Mouse (Mus musculus) spleen, postnatal 4 days (tissue): ENCODE results near the gene Adgrf5.
A peak's percentile ranks its signal among the peaks of the same experiment; 100 is the strongest.

Source experiments
- DNase-seq, 2 experiments: peaks; one replicate each; pipeline ENCODE4 v3.0.0; 2022; ENCODE audit warnings: low spot score in 2 of 2

Gene Adgrf5

DNA sequence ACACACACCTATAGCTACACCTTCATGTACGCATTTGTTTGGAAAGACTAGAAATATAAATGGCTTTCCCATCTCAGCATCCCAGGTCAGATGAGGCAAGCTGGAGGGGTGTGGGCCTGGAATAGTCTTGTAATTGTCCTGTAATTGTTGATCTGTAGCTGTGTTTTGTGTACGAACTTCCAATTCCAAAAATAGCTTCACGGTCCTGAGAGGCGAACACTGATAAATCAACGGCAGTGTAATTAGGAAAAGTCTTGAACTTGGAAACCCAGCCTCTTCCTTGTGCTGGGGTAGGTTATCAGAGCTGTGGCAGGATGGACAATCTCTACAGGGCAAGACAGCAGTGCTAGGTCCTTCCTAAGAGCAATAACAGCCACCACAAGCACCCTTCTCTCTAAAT lies 18.5 kb downstream of the Adgrf5 start:
- no peak for DNase-seq

- DNase-seq = no peak
Observed at GRCm38 (mm10) chr17:43386331-43386730, 26.1 kb downstream of the Adgrf5 start.

GRCm38 (mm10) chr17:43387171-43387570 lies 26.9 kb downstream of the Adgrf5 start:
- no peak for DNase-seq

DNA sequence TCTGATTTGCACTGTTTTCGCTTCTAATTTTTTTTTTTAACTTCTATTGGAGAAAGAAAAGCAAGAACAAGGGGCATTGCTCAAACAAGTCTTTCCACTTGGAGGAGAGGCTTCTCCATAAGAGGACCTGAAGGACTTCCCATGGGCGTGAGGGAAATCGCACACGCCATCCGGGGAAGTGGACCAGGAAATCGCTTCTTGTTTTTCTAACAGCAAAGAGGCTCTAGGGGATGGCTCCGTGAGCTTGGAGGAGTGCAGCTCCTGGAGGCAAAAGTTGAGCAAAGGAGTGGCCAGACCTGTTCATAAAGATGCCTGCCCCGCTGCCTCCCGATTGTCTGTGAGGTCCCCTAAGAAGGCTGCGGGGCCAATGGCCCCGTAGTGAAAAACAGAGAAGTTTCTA lies 29.0 kb downstream of the Adgrf5 start:
- DNase-seq = no peak

GRCm38 (mm10) chr17:43392191-43392590 lies 31.9 kb downstream of the Adgrf5 start:
- no peak for DNase-seq

DNA sequence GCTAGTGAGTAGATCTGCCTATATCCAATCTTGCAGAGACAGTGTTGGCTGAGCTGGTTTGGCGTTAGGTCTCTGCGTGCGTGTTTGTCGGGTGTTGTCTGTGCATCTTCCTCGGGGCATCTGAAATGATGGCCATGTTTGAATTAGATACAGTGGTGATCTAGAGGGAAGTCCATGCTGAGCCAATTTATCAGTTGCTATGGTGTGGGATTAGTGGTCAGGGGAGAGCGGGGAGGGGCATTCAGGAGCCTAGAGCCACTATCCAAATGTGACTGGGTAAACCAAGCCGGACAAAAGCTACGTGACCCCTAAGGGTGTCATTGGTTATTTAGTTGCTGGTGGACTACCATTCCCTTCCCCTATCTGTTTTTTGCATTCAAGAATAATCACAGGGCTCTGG lies 33.4 kb downstream of the Adgrf5 start:
- no peak for DNase-seq

DNA sequence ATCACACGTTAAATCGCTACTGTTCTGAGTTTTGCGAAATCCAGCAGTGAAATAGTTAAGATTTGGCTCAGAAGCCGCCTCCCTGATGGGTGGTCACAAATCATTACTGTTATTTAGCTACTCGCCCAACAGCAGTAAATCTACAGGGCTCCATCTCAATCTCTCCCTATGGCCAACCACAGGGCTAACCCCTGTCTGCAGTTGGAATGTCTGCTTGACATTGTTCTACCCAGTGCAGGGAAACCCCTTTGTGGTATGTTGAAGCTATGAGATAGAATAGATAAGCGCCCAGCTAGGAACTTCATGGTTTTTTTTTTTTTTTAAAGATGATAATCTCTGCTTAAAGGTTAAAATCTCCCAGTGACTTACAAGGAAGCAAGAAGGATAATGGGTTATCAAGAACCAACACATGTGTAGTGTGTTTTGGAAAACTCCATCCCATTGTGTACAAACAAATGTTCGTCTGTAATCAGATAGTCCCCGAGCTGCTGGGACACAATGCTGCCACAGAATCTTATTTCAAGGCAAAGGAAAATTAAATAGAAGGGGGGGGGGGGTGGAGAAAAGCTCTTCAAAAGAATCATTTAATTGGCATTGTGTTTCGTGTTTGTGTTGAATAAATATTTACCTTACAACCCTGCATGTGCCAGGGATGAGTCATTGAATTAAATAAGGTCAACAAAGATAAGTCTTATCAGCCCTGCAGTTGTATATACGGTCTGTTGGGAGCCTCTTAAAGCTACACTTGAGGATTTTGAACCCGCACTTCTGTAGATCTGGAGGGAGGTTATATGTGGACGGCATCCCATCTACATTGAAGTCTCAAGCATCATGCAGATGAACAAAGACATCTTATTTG lies 35.4 kb downstream of the Adgrf5 start:
- no peak for DNase-seq

DNA sequence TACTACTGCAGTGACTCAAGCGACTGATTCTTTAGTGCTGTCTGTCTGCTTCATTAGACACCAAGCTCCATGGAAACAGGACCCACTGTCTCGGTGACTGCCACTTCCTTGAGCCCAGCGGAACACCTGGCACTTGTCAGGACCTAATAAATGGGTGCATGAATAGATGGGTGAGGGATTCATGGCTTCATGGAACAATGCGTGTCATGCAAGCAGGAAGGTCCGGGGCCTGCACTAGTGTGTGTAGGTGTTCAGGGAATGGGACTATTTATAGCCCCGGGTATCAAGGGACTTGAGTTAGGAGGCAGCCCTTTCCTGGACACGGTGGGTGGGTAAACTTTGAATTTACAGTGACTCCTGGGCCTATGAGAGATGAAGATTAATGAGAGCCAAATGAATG lies 38.4 kb downstream of the Adgrf5 start:
- DNase-seq = no peak

DNA sequence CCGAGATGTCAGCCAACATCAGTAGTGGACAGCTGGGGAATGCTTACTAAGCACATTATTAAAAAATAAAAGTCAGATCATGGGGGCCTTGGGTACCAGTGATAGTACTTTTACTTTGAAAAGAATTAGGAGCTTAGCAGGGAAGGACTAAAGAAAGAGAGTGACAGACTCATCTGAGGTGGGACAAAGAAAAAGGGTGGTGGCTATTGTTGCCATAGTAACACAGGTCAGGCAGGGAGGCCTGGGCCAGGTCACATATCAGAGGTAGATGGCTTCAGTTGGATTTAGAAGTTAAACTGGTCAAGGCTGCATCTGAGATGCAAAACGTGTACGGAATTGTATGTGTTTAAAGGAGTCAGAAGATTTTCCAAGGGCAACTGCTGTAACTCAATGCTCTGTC lies 38.9 kb downstream of the Adgrf5 start:
- DNase-seq = no peak

- DNase-seq = no peak
Observed at GRCm38 (mm10) chr17:43400483-43400882, 40.2 kb downstream of the Adgrf5 start.

DNA sequence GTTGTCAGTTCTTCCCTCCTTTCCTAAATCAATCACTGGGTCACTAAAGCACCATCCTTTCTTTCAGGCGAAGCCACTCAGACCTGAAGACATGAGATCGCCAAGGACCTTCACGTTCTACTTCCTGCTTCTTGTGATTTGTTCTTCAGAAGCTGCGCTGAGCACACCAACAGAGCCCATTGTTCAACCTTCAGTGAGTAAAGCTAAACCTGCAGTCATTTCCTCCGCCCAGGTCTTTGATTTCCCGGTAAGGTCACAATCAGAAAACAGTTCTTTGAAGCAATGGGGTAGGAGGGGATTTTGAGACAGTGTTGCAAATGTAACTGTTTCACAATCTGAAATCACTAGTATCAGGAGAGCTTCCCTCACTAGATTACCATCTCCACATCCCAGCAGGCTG lies 43.6 kb downstream of the Adgrf5 start:
- DNase-seq = no peak

GRCm38 (mm10) chr17:43404408-43404807 lies 44.2 kb downstream of the Adgrf5 start:
- no peak for DNase-seq

- no peak for DNase-seq
Observed at GRCm38 (mm10) chr17:43406321-43406720, 46.1 kb downstream of the Adgrf5 start.

DNA sequence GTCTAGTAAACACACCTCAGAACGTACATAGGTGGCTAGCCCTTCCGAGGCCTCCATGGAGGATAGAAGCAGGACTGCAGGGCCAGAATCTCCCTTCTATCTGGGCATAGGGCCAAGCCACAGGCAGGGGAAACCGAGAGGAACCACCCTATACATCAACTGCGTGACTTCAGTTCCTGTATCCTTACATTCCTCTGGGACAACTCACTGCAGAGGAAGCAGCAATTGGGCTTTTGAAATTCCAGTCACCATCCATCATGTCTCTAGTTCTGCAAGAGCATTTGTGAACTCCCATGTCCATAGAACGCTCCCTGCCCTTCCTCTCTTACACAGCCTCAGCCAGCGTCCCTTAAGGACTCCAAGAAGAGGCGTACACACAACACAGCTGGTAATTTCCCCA lies 47.3 kb downstream of the Adgrf5 start:
- no peak for DNase-seq

DNA sequence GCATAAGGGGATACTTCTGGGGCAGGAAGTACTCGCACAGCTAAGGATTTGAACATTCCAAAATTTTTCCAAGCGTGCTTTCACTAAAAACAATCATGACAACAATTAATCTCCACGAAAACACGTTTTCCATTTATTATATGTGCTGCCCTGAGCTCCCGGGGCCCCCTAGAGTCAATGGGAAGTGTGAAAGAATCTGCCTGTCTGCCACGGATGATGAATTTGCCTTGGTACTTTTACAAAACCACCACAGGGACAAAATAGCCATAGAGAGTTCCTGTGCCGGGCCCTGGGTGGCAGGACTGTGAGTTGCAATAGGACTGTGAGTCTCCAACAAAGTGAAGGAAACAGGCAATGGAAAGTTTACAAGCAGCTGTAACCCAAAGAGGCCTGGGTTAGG lies 52.9 kb downstream of the Adgrf5 start:
- DNase-seq = no peak

DNA sequence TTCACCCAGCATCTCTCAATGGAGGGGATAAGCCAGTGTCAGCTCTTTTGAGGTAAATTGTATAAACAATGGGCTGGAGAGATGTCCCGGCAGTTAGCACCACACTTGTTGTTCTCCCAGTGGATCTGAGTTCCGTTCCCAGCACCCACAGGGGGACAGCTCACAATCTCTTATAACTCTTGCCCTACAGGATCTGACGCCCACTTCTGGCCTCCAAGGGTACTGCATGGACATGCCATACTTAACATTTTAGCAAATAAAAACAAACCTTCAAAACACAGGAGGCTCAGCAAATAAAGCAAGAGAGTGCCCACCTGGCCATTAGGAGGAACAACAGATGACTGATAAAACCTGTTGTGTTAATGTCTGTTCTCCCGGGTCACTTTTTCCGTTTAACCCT lies 59.0 kb downstream of the Adgrf5 start:
- no peak for DNase-seq

DNA sequence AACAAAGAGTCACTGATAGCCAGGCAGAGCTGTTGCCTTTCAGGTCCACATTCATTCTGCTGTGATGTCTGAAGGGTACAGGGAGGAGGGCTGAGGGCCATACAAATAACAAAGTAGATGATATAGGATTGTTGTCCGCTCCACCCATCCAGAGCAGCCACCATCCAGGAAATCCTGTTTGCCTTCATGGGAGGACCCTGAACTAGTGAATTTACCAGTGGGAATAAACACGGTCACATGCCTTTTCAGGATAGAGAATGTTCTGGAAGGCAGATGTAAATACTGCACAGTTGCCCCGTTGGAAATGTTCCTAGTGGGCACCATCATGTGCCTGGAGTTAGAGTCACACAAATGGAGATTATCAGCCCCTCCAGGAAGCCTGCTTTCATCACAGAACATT lies 60.1 kb downstream of the Adgrf5 start:
- DNase-seq = no peak

- DNase-seq = no peak
Observed at GRCm38 (mm10) chr17:43423953-43424352, 63.7 kb downstream of the Adgrf5 start.

DNA sequence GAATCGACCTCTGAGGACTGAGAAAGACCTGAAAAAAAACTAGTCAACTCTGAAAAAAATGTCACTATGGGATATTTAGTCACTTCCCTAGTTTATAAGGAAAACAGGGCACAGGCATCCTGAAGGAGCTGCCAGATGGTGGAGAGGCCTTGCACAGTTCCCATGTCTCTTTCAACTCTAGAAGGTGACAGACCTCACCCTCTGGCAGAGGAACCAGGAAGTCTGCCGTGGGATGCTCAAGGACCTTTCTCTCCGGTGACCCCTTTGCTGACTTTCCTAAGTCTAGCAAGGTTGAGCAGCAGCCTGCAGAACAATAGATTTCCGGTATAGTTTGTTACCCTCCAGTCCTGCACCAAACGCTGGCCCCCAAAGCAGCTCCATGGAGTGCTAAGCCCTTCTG lies 71.4 kb downstream of the Adgrf5 start:
- DNase-seq = no peak

DNA sequence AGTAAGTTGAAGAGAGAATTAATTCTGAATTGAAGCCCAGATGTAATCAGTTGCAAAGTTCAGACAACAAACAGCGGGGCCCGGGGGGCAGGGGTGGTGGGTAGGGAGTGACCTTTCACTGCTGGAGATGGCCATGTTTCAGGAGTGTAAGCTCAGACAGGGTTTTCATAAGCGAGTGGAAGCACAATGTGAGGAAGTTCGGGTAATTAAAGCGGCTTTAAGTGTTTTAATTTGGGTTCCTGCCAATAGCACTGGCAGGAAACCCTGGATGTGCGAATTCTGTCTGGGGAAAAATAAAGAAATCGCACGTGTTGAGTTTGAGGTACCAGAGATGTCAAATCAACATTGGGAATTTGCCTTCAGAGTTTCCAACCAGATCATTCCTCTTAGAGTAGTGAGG lies 74.2 kb downstream of the Adgrf5 start:
- DNase-seq = no peak

DNA sequence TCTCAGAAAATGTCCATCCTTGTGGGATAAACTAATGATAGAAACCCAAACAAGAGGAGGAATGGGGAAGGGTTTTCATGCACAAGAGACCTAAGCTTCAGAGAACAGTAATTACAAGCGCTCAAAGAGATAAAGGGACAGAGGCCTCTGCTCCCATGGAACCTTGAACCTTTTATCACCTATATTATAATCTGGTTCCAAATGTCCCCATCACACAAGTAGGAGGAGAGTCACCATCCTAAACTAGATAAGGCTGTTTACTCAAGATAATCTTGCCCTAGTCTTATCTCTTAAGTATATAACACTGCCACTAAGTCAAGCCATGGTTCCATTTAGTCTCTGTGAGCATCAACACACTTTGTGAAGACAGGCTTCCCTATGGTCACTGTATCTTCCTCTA lies 91.0 kb downstream of the Adgrf5 start:
- DNase-seq = no peak

DNA sequence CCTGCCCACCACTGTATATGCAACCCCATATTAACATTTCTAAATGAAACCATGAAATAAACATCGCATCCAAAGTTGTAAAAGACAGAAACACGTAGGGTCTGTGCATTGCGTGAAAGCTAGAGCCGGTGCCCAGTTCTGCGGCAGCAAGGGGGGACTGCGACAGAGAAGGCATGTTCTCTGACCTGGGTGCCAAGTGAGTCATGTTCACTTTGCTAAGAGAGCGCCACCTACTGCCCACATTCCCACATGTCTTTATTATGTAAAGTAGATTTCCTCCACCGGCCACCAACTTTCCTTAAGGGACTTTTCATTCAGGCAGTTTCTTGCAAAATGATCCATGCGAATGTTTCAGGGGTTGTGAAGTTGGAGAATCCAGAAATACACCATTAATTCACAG lies 98.3 kb downstream of the Adgrf5 start:
- DNase-seq = peak; percentile 63 to 83

DNA sequence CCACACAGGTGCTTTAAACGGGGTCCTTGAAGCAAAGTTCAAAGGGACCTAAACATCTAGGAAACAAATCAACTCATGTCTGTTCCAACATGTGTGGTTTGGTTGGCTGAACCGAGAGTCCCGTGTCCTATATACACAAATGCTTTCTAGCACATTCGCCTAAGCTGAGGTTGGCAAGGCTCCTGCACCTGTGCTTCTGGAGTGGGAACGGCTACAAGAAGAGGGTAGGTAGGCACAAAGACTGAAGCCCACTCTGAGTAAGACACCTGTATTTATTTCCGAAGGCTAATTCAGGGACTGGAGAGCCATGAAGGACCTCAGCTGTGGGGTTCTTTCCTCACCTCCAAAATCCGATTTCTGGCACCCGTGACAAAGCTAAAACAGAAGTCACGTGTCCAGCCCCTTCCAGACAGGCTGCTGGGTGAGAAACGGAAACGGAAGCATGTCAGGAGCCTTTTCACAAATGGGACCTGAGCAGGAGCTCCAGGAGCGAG lies 99.5 kb downstream of the Adgrf5 start:
- no peak for DNase-seq
